8 mouse cellular contexts compared by ENCODE assay signal in the genomic region with DNA sequence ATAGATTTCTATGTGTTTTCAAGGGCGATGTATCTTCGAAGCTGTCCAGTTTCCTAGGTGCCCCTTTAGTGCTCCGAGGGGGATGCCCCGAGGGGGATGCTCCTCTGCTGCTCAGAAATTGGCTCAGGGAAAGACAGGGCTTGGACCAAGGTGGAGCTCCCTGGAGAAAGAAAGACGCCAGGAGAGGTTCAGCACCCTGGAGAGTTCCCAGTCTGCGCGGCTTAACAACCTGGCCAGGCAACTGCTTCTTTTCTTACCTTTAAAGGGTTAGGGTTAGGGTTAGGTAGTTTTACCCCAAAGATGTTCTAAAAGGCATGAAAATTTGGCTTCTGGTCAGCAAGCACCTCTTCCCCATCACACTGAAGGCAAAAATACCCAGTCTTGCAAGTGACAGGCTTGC. TPM values are rescaled to one million over a fixed set of nuclear protein-coding genes. Genes with fewer than 3 reads are reported as not detected.
DNase-seq lines count a peak whose midpoint lies in the region.

No protein-coding gene starts in this region.

- peak; percentile 59 for DNase-seq in heart, postnatal 4 days
- DNase-seq in heart, postnatal 25 days (ENCODE audit: low spot score), result no peak
- DNase-seq in 3T3-L1 (ENCODE audit: low read depth, low spot score) (peak; percentile 59), adipocyte (ENCODE audit: low spot score) (peak; percentile 40)
- peak; percentile 19 to 73 for DNase-seq in kidney, postnatal 36 days
- DNase-seq in natural killer cell, adult 2 months (ENCODE audit: low spot score in 2 of 2), result no peak
- no peak for DNase-seq in right cerebral cortex, postnatal 36 days (ENCODE audit: low spot score in 2 of 2)
- no peak for DNase-seq in layer of hippocampus, adult 9-11 months

- intact Hi-C loops in heart, postnatal 25 days (cut with DNase I), result loop anchor here (5.0 kb wide), 1 partner anchor 610 kb away; no protein-coding TSS in a partner anchor

RNA-seq across cellular contexts. Expression of a gene that starts 43.9 kb away (rescaled TPM):
- total RNA-seq in heart, postnatal 4 days (2021), result under 1 TPM in 1 of 2 experiments, not detected in 1; 0.07 TPM
- not detected for total RNA-seq in heart, postnatal 25 days (2021)

RNA-seq across cellular contexts. Expression of a gene that starts 44.7 kb away (rescaled TPM):
- 1 to 10 TPM in 1 of 2 experiments, under 1 TPM in 1; 0.88 to 1.2 TPM for total RNA-seq in heart, postnatal 4 days (2021)
- 1 to 10 TPM; 1.1 TPM for total RNA-seq in heart, postnatal 25 days (2021)

Comparison
In these comparisons a context has a peak if more than half of its experiments do, and no peak if none do; other contexts are left out.
1. DNase-seq: peak in heart, postnatal 4 days (single experiment), 3T3-L1 (single experiment), adipocyte (single experiment) and kidney, postnatal 36 days (2 of 2); none in heart, postnatal 25 days (single experiment), natural killer cell, adult 2 months (0 of 2), right cerebral cortex, postnatal 36 days (0 of 2) and layer of hippocampus, adult 9-11 months (single experiment).